Mouse (Mus musculus) heart, postnatal 0 days (tissue): Measurements from ENCODE around the gene Moap1. TPM values are rescaled to one million over a fixed set of nuclear protein-coding genes. Genes with fewer than 3 reads are reported as not detected.

Experiments
- ATAC-seq: fragments of 200-750 bp; cut with Nextera tagmentation; 2 replicates; pipeline ENCODE4 v1.8.0; 2017; ENCODE audit warnings: low read depth, moderate number of reproducible peaks, moderate library complexity; ENCODE audit not compliant: insufficient read depth
- DNase-seq: peaks from one replicate; pipeline ENCODE4 v3.0.0-alpha.2; 2016; ENCODE audit warnings: low spot score
- H3K27ac ChIP-seq: fragments of 300-500 bp; sonication (generic); 2 replicates; pipeline ENCODE4 v1.5.1; 2014; ENCODE audit warnings: low read depth, mild to moderate bottlenecking
- H3K27me3 ChIP-seq: fragments of 300-500 bp; sonication (generic); 2 replicates; pipeline ENCODE4 v1.6.1; 2014; ENCODE audit warnings: low read length, mixed read lengths; ENCODE audit not compliant: control insufficient read depth, insufficient read depth
- H3K36me3 ChIP-seq: fragments of 300-500 bp; sonication (generic); replicated peaks from 2 replicates; pipeline ENCODE4 v1.6.1; 2014; ENCODE audit warnings: low read length, mixed read lengths; ENCODE audit not compliant: control insufficient read depth, insufficient read depth
- H3K4me1 ChIP-seq: fragments of 300-500 bp; sonication (generic); 2 replicates; pipeline ENCODE4 v1.6.1; 2014; ENCODE audit warnings: antibody characterized with exemption; ENCODE audit not compliant: control insufficient read depth, insufficient read depth
- H3K4me2 ChIP-seq: fragments of 300-500 bp; sonication (generic); 2 replicates; pipeline ENCODE4 v1.6.1; 2014; ENCODE audit warnings: low read depth, mild to moderate bottlenecking, low read length, moderate library complexity
- H3K4me3 ChIP-seq: fragments of 300-500 bp; sonication (generic); 2 replicates; pipeline ENCODE4 v1.5.1; 2014; ENCODE audit warnings: low read depth, low read length
- H3K9ac ChIP-seq: fragments of 300-500 bp; sonication (generic); replicated peaks from 2 replicates; pipeline ENCODE4 v1.6.1; 2014; ENCODE audit warnings: low read depth, low read length, mixed read lengths
- H3K9me3 ChIP-seq: fragments of 300-500 bp; sonication (generic); replicated peaks from 2 replicates; pipeline ENCODE4 v1.6.1; 2016; ENCODE audit warnings: low read length; ENCODE audit not compliant: control insufficient read depth
- CTCF ChIP-seq: IDR thresholded peaks from 2 replicates; pipeline ENCODE4 v1.5.1; 2016; ENCODE audit warnings: antibody characterized with exemption, control low read depth, low read depth
- EP300 ChIP-seq: IDR thresholded peaks from 2 replicates; pipeline ENCODE4 v1.6.1; 2016; ENCODE audit warnings: antibody characterized with exemption, low read depth
- WGBS: fragments of 180-500 bp; shearing (Covaris S2); extraction: QIAGEN DNeasy Blood & Tissue Kit; methylation state at CpG from one replicate; pipeline ENCODE4 v1.1.7; 2014; 5-methylcytosine and 5-hydroxymethylcytosine counted together
- polyA plus RNA-seq: library from polyadenylated mRNA; unstranded; fragments of >200 nt; fragmentation: Nextera tagmentation; extraction: Ambion mirVana; gene quantifications from 2 replicates; pipeline ENCODE4 v1.2.1, GENCODE M21; 2015
- total RNA-seq: library from RNA; depleted of rRNA; stranded (reverse); fragments of >200 nt; gene quantifications from 2 replicates; pipeline ENCODE4 v1.2.3, GENCODE M21; 2014; ENCODE audit warnings: low replicate concordance

The Moap1 gene
- total and polyA plus RNA-seq, 2 experiments from 2014 or later: 11.6 TPM; not detected in 1

DNA sequence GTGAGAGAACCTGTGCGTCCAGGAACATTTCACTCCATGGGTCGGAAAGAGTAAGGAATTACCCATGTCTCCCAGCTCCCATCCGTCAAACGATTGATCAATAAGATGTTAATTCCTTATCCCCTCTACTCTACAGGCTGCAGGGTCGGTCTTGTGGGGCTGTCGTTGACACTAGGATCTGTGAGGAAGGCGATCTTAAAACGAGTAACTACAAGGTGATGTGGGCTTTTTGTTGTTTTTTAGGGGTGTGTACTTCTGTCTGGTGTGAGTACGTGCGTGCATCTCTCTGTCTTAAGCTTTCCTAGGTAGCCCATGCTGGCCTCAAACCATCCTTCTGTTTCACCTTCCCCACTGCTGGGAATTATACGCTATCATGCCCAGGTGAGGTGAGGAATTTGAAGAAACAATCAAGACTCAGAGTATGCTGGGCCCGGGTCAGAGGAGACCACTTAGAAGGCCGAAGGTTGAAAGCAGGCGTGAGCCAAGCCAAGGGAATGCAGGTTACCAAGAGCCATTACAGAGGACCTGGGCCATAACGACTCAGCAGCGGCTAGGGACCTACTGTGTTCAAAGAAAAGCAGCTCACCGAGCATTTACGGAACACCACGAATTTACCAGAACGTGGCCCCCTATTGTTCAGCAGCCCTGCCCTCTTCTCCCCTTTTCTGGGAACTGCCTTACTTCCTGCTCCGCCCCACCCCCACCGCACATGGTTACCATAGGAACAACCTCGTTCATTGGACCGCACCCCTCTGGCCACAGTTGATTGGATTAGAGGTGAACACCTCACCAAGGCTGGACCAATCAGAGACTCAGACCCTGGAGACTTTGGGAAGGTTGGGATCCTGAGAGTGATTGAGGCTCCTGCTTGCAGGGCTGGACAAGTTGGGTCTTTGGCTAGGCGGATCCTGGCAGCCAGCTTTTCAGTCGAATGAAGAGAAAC, 13.3 kb downstream of the Moap1 start:
- WGBS: 45% methylated on average over 26 of the region's 26 CpGs
- peak overlapping the region; percentile 35 for H3K4me2 ChIP-seq
- H3K27me3 ChIP-seq: no peaks in the 10 kb centered on the region
- no peaks in the 10 kb centered on the region for H3K9me3 ChIP-seq
- no peak overlapping the region for H3K9ac ChIP-seq
- no peak for TF ChIP-seq EP300
- no peak for TF ChIP-seq CTCF
- ATAC-seq (peak; percentile 76), DNase-seq (peak; percentile 34)
- H3K36me3 ChIP-seq: no peaks in the 10 kb centered on the region
- H3K4me1 ChIP-seq: peaks cover 7% of the 10 kb centered on the region; the same call in 1 of the 2 replicates
- no peak overlapping the region for H3K4me3 ChIP-seq
- H3K27ac ChIP-seq: no peak overlapping the region

DNA sequence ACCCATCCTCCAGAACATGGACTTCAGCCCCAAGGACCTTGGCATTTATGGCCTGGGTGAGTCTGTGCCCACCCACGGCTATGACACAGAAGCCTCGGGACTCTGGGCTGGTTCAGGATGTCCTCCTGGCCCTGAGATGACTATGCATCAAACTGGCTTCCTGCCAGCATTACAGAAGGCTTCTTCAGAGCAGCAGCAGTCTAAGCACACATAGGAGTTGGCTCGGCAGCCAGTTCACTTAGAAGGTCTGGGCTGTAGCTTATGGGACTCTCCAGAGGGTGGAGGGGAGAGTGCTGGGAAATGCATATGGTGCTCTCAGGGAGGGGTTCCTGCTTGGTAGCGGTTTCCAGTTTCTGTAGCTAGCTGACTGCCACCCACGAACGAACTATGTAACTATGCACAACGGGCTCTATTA, 17.7 kb downstream of the Moap1 start:
- Histone ChIP-seq H3K4me2 (no peak overlapping the region), H3K27ac (no peak overlapping the region), H3K4me1 (peaks cover 7% of the 10 kb centered on the region; the same call in 1 of the 2 replicates), H3K9ac (no peak overlapping the region), H3K36me3 (no peaks in the 10 kb centered on the region), H3K27me3 (no peaks in the 10 kb centered on the region), H3K4me3 (no peak overlapping the region), H3K9me3 (no peaks in the 10 kb centered on the region)
- TF ChIP-seq CTCF (no peak), EP300 (no peak)
- 63% methylated on average over 7 of the region's 7 CpGs for WGBS
- DNase-seq (no peak), ATAC-seq (no peak; the same call in 1 of the 2 replicates)

DNA sequence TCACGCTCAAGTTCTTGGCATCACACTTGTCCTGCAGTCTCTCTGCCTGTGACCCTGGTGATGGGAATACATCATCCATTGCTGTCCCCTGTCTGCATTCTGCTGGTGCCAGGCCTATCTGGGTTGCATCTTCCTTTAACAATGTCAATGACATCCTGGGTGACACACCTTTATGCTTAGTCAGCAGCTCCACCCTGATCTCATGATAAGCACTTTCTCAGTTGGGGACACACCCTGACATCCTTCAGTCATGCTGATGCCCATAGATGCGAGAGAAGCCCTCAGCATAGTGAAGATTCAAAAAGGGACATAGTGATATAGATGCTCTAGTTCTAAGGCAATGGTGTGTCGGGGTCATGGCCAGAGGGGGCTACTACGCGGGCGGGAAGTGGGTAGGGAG, 18.3 kb downstream of the Moap1 start:
- Histone ChIP-seq H3K4me3 (no peak overlapping the region), H3K27me3 (no peaks in the 10 kb centered on the region), H3K36me3 (no peaks in the 10 kb centered on the region), H3K9me3 (no peaks in the 10 kb centered on the region), H3K9ac (no peak overlapping the region), H3K27ac (no peak overlapping the region), H3K4me2 (no peak overlapping the region), H3K4me1 (peaks cover 2% of the 10 kb centered on the region; the same call in 1 of the 2 replicates)
- no peak for TF ChIP-seq CTCF
- TF ChIP-seq EP300: no peak
- DNase-seq (no peak), ATAC-seq (no peak)
- 87% methylated on average over 6 of the region's 6 CpGs for WGBS

DNA sequence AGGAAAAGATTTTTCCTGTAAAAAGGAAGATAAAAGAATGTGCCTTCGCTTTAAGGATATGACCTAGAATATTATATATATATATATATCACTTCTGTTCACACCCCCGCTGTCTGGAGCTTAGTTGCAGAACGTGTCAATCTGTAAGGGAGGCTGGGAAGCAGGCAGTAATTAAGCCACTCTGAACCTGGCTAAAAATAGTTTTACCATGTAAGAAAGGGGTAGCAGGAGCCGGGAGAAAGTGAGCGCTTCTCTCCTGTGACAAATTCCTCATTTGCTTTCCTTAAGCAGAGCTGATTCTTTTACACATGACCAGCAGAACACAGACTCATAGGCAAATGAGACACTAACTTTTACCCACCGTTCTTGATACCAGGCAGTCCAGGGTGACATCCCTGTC, 19.6 kb downstream of the Moap1 start:
- H3K4me2 ChIP-seq: no peak overlapping the region
- no peaks in the 10 kb centered on the region for H3K9me3 ChIP-seq
- H3K9ac ChIP-seq: no peak overlapping the region
- TF ChIP-seq CTCF (no peak), EP300 (no peak)
- DNase-seq (no peak), ATAC-seq (no peak)
- H3K4me3 ChIP-seq: no peak overlapping the region
- H3K4me1 ChIP-seq: no peaks in the 10 kb centered on the region
- no peak overlapping the region for H3K27ac ChIP-seq
- 26% methylated on average over 6 of the region's 6 CpGs for WGBS
- no peaks in the 10 kb centered on the region for H3K27me3 ChIP-seq
- H3K36me3 ChIP-seq: no peaks in the 10 kb centered on the region

DNA sequence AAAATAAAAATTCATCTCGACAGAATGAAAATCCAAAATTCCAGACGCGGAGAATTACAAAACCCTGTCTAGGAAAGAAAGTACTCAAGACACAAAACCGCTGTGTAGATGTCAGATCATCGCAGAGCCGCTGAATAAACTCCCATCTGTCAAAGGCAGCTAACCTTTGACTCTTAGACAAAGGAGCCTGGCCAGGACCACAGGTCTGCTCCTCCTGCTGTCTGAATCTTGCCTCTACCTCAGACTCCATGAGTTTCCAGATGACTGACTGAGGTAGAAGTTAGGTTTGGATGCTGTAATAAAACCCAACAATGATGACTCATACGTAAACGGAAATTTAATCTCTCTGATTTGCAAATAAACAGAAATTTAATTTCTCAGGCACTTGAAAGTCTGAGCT, 20.5 kb downstream of the Moap1 start:
- no peaks in the 10 kb centered on the region for H3K4me1 ChIP-seq
- H3K9me3 ChIP-seq: no peaks in the 10 kb centered on the region
- no peak for ATAC-seq
- H3K27ac ChIP-seq: no peak overlapping the region
- H3K9ac ChIP-seq: no peak overlapping the region
- DNase-seq: no peak
- WGBS: 82% methylated on average over 8 of the region's 8 CpGs
- H3K4me3 ChIP-seq: no peak overlapping the region
- TF ChIP-seq EP300: no peak
- TF ChIP-seq CTCF: no peak
- H3K27me3 ChIP-seq: no peaks in the 10 kb centered on the region
- no peak overlapping the region for H3K4me2 ChIP-seq
- no peaks in the 10 kb centered on the region for H3K36me3 ChIP-seq

- Histone ChIP-seq H3K9ac (no peak overlapping the region), H3K4me3 (no peak overlapping the region), H3K9me3 (no peaks in the 10 kb centered on the region), H3K36me3 (no peaks in the 10 kb centered on the region), H3K27ac (no peak overlapping the region), H3K4me2 (no peak overlapping the region), H3K4me1 (no peaks in the 10 kb centered on the region), H3K27me3 (no peaks in the 10 kb centered on the region)
- ATAC-seq: no peak
- DNase-seq: no peak
- TF ChIP-seq CTCF: no peak
- TF ChIP-seq EP300: no peak
- 68% methylated on average over 11 of the region's 11 CpGs for WGBS
These were observed 21.0 kb downstream of the Moap1 start for GRCm38 (mm10) chr12:102722451-102722850.
